Mouse (Mus musculus): ENCODE data around the gene B3galt4. TPM values are rescaled to one million over a fixed set of nuclear protein-coding genes. Genes with fewer than 3 reads are reported as not detected.

B3galt4 gene
- total and polyA plus RNA-seq, 3 experiments = 2.2 to 2.9 TPM; not detected in 1

DNA sequence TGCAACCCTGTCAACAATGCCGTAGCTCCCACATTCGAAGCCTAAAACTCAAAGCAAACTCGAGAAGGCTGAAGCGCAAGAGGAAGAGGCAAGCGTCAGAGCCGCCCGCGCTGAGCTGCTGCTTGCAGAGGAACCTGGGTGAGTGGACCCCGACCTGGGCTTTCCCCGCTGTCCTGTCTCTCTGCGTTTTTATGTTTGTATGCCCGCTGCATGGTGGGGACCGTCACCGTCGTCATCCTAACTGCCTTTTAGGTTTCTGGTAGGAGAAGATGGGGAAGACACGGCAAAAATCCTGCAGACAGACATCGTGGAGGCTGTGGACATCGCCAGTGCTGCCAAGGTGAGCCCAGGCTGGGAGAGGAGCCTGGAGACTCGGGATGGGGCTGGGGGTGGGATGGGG, 9.9 kb downstream of the B3galt4 start:
- DNase-seq (ENCODE audit: low read depth, low spot score) = no peak
- H3K27ac ChIP-seq (ENCODE audit: control insufficient read depth, low read depth, low read length) = no peak overlapping the region
- H3K27me3 ChIP-seq (ENCODE audit: control insufficient read depth in 1 of 2, insufficient read depth in 2 of 2, low read length in 2 of 2) = no peaks in the 10 kb centered on the region
- H3K79me2 ChIP-seq (ENCODE audit: control insufficient read depth, insufficient read depth, low read length, poor library complexity) = peaks cover 27% of the 10 kb centered on the region
- TF ChIP-seq NELFE (IDR thresholded peaks at IDR 0.05; ENCODE audit: low read depth, low read length) (no peak), MXI1 (IDR thresholded peaks at IDR 0.05; ENCODE audit: low read depth, low read length) (no peak)
- H3K4me3 ChIP-seq (ENCODE audit: control insufficient read depth in 1 of 2, insufficient read depth in 1 of 2, low read depth in 2 of 2, low read length in 2 of 2) = peak overlapping the region; percentile 73 to 77
- H3K4me1 ChIP-seq (ENCODE audit: control insufficient read depth in 1 of 2, insufficient read depth in 2 of 2, low read length in 2 of 2) = peaks cover 0 to 3% of the 10 kb centered on the region in 2 experiments; a peak in 2 of 4 replicates
- peaks cover 0 to 2% of the 10 kb centered on the region in 2 experiments; a peak in 2 of 4 replicates for H3K36me3 ChIP-seq (ENCODE audit: control insufficient read depth in 1 of 2, insufficient read depth in 2 of 2, low read length in 2 of 2)
- no peaks in the 10 kb centered on the region for H3K9me3 ChIP-seq (replicated peaks; ENCODE audit: insufficient read depth, low read length)
- peak overlapping the region; percentile 84 for H3K9ac ChIP-seq (ENCODE audit: control insufficient read depth, low read depth, low read length, poor library complexity, severe bottlenecking)

DNA sequence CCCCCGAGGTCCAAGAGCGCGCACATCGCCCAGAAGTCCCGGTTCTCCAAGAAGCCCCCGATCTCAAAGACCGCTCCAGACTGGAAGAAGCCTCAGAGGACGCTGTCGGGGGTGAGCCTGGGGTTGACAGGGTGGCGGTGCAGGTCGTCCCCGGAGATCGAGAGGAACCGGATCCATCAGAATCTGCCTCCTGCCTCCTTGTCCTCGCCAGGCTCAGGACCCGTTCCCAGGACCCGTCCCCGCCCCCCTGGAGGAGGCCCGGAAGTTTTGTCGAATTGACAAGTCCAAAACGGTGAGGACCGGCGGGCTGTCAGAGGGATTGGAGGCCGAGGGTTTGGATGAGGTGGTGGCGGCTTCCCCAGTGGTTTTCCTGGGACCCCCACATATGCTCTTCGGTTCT, 10.3 kb downstream of the B3galt4 start:
- DNase-seq (ENCODE audit: low read depth, low spot score) = peak; percentile 64
- no peaks in the 10 kb centered on the region for H3K27me3 ChIP-seq (ENCODE audit: control insufficient read depth in 1 of 2, insufficient read depth in 2 of 2, low read length in 2 of 2)
- peaks cover 27% of the 10 kb centered on the region for H3K79me2 ChIP-seq (ENCODE audit: control insufficient read depth, insufficient read depth, low read length, poor library complexity)
- peaks cover 0 to 3% of the 10 kb centered on the region in 2 experiments; a peak in 2 of 4 replicates for H3K4me1 ChIP-seq (ENCODE audit: control insufficient read depth in 1 of 2, insufficient read depth in 2 of 2, low read length in 2 of 2)
- H3K9ac ChIP-seq (ENCODE audit: control insufficient read depth, low read depth, low read length, poor library complexity, severe bottlenecking) = peak overlapping the region; percentile 84
- no peak overlapping the region for H3K27ac ChIP-seq (ENCODE audit: control insufficient read depth, low read depth, low read length)
- H3K9me3 ChIP-seq (replicated peaks; ENCODE audit: insufficient read depth, low read length) = no peaks in the 10 kb centered on the region
- no peaks in the 10 kb centered on the region; a peak in 2 of 4 replicates for H3K36me3 ChIP-seq (ENCODE audit: control insufficient read depth in 1 of 2, insufficient read depth in 2 of 2, low read length in 2 of 2)
- peak overlapping the region; percentile 73 to 77 for H3K4me3 ChIP-seq (ENCODE audit: control insufficient read depth in 1 of 2, insufficient read depth in 1 of 2, low read depth in 2 of 2, low read length in 2 of 2)
- TF ChIP-seq MYC (IDR thresholded peaks at IDR 0.05; ENCODE audit: low read depth, low read length) (no peak), SMC3 (IDR thresholded peaks at IDR 0.05; ENCODE audit: low read depth, low read length) (no peak), MAZ (IDR thresholded peaks at IDR 0.05; ENCODE audit: low read depth, low read length) (no peak), ZMIZ1 (IDR thresholded peaks at IDR 0.05; ENCODE audit: low read depth, low read length) (no peak), RCOR1 (IDR thresholded peaks at IDR 0.05; ENCODE audit: low read depth, low read length) (no peak), TBP (IDR thresholded peaks at IDR 0.05; ENCODE audit: low read depth, low read length) (no peak), MYB (IDR thresholded peaks at IDR 0.05; ENCODE audit: low read depth, low read length) (no peak), POLR2A (IDR thresholded peaks at IDR 0.05; ENCODE audit: control insufficient read depth in 1 of 2, insufficient read depth in 1 of 2, low read depth in 1 of 2, low read length in 2 of 2, poor library complexity in 1 of 2) (no peak), RAD21 (IDR thresholded peaks at IDR 0.05; ENCODE audit: low read depth, low read length) (no peak), TAL1 (IDR thresholded peaks at IDR 0.05; ENCODE audit: low read length) (no peak)

DNA sequence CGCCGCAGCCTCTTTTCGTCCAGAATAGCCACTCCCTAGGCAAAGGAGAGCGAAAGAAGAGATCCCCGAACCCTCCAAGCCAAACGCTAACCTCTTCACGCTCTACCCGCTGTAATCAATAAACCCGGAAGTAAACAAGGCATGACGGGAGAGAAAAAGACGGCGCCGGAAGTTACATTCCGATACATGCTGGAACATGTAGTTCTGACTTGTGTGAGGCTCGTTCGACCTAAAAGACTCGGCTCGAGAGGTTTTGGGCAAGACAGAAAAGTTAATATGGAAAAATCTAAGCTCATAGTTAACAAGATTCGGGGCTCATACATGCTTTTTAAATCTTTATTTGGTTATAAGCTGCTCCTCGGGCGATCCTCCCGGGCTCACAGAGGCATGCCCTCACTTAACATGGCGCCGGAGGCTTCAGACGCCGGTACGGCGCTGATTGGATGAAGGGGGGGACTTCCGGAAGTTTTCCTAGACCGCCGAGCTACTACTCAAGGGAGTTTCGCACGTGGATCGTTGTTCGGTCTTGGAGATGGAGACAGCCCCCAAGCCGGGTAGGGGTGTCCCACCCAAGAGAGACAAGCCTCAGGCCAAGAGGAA, 11.0 kb downstream of the B3galt4 start, which contains the start of the genes Pfdn6 and Wdr46:
Gene Pfdn6, minus strand, starts transcription at position 138 of the 600 bp plus-strand sequence.
Gene Wdr46, plus strand, starts transcription at position 455 of the 600 bp plus-strand sequence.
- H3K79me2 ChIP-seq (ENCODE audit: control insufficient read depth, insufficient read depth, low read length, poor library complexity) = peaks cover 27% of the 10 kb centered on the region
- peak within 1 kb of the TSS; percentile 73 to 77 for H3K4me3 ChIP-seq (ENCODE audit: control insufficient read depth in 1 of 2, insufficient read depth in 1 of 2, low read depth in 2 of 2, low read length in 2 of 2)
- H3K36me3 ChIP-seq (ENCODE audit: control insufficient read depth in 1 of 2, insufficient read depth in 2 of 2, low read length in 2 of 2) = no peaks in the 10 kb centered on the region; a peak in 2 of 4 replicates
- peak; percentile 96 for DNase-seq (ENCODE audit: low read depth, low spot score)
- peaks cover 0 to 3% of the 10 kb centered on the region in 2 experiments; a peak in 2 of 4 replicates for H3K4me1 ChIP-seq (ENCODE audit: control insufficient read depth in 1 of 2, insufficient read depth in 2 of 2, low read length in 2 of 2)
- no peaks in the 10 kb centered on the region for H3K9me3 ChIP-seq (replicated peaks; ENCODE audit: insufficient read depth, low read length)
- H3K27me3 ChIP-seq (ENCODE audit: control insufficient read depth in 1 of 2, insufficient read depth in 2 of 2, low read length in 2 of 2) = no peaks in the 10 kb centered on the region
- peak within 1 kb of the TSS; percentile 84 for H3K9ac ChIP-seq (ENCODE audit: control insufficient read depth, low read depth, low read length, poor library complexity, severe bottlenecking)
- peak within 1 kb of the TSS; percentile 82 for H3K27ac ChIP-seq (ENCODE audit: control insufficient read depth, low read depth, low read length)
- TF ChIP-seq POLR2A (IDR thresholded peaks at IDR 0.05; ENCODE audit: control insufficient read depth in 1 of 2, insufficient read depth in 1 of 2, low read depth in 1 of 2, low read length in 2 of 2, poor library complexity in 1 of 2) = peak in 1 of 2 experiments; percentile 83; a peak in 2 of 4 replicates
- TF ChIP-seq TBP (IDR thresholded peaks at IDR 0.05; ENCODE audit: low read depth, low read length) = peak; percentile 38; the same call in 1 of the 2 replicates
- no peak for TF ChIP-seq POLR2AphosphoS5 (IDR thresholded peaks at IDR 0.05; ENCODE audit: borderline replicate concordance, low read depth, low read length)
- TF ChIP-seq CHD2 (IDR thresholded peaks at IDR 0.05; ENCODE audit: low read length) = peak; percentile 69
- TF ChIP-seq HCFC1 (IDR thresholded peaks at IDR 0.05; ENCODE audit: low read depth, low read length) = peak; percentile 97
- TF ChIP-seq E2F4 (IDR thresholded peaks at IDR 0.05; ENCODE audit: borderline replicate concordance, low read depth, low read length) = no peak
- TF ChIP-seq MYB (IDR thresholded peaks at IDR 0.05; ENCODE audit: low read depth, low read length) = no peak
- TF ChIP-seq TAL1 (IDR thresholded peaks at IDR 0.05; ENCODE audit: low read length) = no peak
- no peak for TF ChIP-seq SMC3 (IDR thresholded peaks at IDR 0.05; ENCODE audit: low read depth, low read length)
- no peak for TF ChIP-seq MAFK (IDR thresholded peaks at IDR 0.05; ENCODE audit: borderline replicate concordance, low read depth, low read length)
- TF ChIP-seq POLR2AphosphoS2 (IDR thresholded peaks at IDR 0.05; ENCODE audit: low read length) = peak; percentile 74; the same call in 1 of the 2 replicates
- peak; percentile 53 for TF ChIP-seq NELFE (IDR thresholded peaks at IDR 0.05; ENCODE audit: low read depth, low read length)
- peak; percentile 99 for TF ChIP-seq SIN3A (IDR thresholded peaks at IDR 0.05; ENCODE audit: low read length)
- TF ChIP-seq BHLHE40 (IDR thresholded peaks at IDR 0.05; ENCODE audit: borderline replicate concordance, low read depth, low read length) = 0 out of 2 replicates have a peak, but pooled peaks have one; percentile 9
- TF ChIP-seq MXI1 (IDR thresholded peaks at IDR 0.05; ENCODE audit: low read depth, low read length) = peak; percentile 99
- no peak for TF ChIP-seq RAD21 (IDR thresholded peaks at IDR 0.05; ENCODE audit: low read depth, low read length)
- TF ChIP-seq KAT2A (conservative IDR thresholded peaks at IDR 0.05; ENCODE audit: low read depth, low read length) = peak; percentile 97
- no peak for TF ChIP-seq ZKSCAN1 (IDR thresholded peaks at IDR 0.05; ENCODE audit: low read depth, low read length)
- peak; percentile 83 for TF ChIP-seq MAX (IDR thresholded peaks at IDR 0.05; ENCODE audit: low read length)
- peak; percentile 88 for TF ChIP-seq MYC (IDR thresholded peaks at IDR 0.05; ENCODE audit: low read depth, low read length)
- peak; percentile 83 for TF ChIP-seq ELF1 (IDR thresholded peaks at IDR 0.05; ENCODE audit: low read depth, low read length)
- TF ChIP-seq ZMIZ1 (IDR thresholded peaks at IDR 0.05; ENCODE audit: low read depth, low read length) = no peak
